Mouse (Mus musculus) liver, postnatal 0 days (tissue): ENCODE measurements at regions not wholly inside any gene's neighbourhood (a gene's known extent, or its start where the extent isn't known, plus 50 kb on each side); places are given as distances from the start of the nearest gene placed in this dataset.

Experiments
- ATAC-seq: fragments of 200-750 bp; cut with Nextera tagmentation; 2 replicates; pipeline ENCODE4 v1.8.0; 2017; ENCODE audit warnings: mild to moderate bottlenecking, moderate library complexity
- DNase-seq: peaks from one replicate; pipeline ENCODE4 v3.0.0-alpha.2; 2016
- H3K27ac ChIP-seq: fragments of 300-500 bp; sonication (generic); 2 replicates; pipeline ENCODE4 v1.5.1; 2014; ENCODE audit warnings: antibody characterized with exemption, moderate library complexity, mild to moderate bottlenecking, low read depth
- H3K27me3 ChIP-seq: fragments of 300-500 bp; sonication (generic); 2 replicates; pipeline ENCODE4 v1.6.1; 2014; ENCODE audit warnings: low read length, control low read depth, mixed read lengths; ENCODE audit not compliant: insufficient read depth
- H3K36me3 ChIP-seq: fragments of 300-500 bp; sonication (generic); replicated peaks from 2 replicates; pipeline ENCODE4 v1.6.1; 2014; ENCODE audit warnings: mild to moderate bottlenecking, control low read depth, low read length, moderate library complexity, mixed read lengths; ENCODE audit not compliant: insufficient read depth
- H3K4me1 ChIP-seq: fragments of 300-500 bp; sonication (generic); 2 replicates; pipeline ENCODE4 v1.6.1; 2014; ENCODE audit warnings: antibody characterized with exemption, mild to moderate bottlenecking, control low read depth; ENCODE audit not compliant: insufficient read depth
- H3K4me2 ChIP-seq: fragments of 300-500 bp; sonication (generic); 2 replicates; pipeline ENCODE4 v1.6.1; 2014; ENCODE audit warnings: low read depth, mild to moderate bottlenecking, low read length, moderate library complexity, mixed read lengths
- H3K4me3 ChIP-seq: fragments of 300-500 bp; sonication (generic); 2 replicates; pipeline ENCODE4 v1.5.1; 2014; ENCODE audit warnings: low read depth, low read length
- H3K9ac ChIP-seq: fragments of 300-500 bp; sonication (generic); replicated peaks from 2 replicates; pipeline ENCODE4 v1.6.1; 2014; ENCODE audit warnings: mild to moderate bottlenecking, moderate library complexity
- H3K9me3 ChIP-seq: fragments of 300-500 bp; sonication (generic); 2 replicates; pipeline ENCODE4 v1.6.1; 2016; ENCODE audit warnings: mild to moderate bottlenecking, control low read depth, low read length, mixed read lengths
- CTCF ChIP-seq: sonication (generic); IDR thresholded peaks from 2 replicates; pipeline ENCODE4 v1.5.1; 2016; ENCODE audit warnings: antibody characterized with exemption, low read depth
- EP300 ChIP-seq: IDR thresholded peaks from 2 replicates; pipeline ENCODE4 v1.6.1; 2016; ENCODE audit warnings: antibody characterized with exemption, low read depth, mild to moderate bottlenecking
- WGBS: fragments of 180-500 bp; shearing (Covaris S2); extraction: QIAGEN DNeasy Blood & Tissue Kit; methylation state at CpG from one replicate; pipeline ENCODE4 v1.1.7; 2014; ENCODE audit not compliant: insufficient replicate concordance; 5-methylcytosine and 5-hydroxymethylcytosine counted together

DNA sequence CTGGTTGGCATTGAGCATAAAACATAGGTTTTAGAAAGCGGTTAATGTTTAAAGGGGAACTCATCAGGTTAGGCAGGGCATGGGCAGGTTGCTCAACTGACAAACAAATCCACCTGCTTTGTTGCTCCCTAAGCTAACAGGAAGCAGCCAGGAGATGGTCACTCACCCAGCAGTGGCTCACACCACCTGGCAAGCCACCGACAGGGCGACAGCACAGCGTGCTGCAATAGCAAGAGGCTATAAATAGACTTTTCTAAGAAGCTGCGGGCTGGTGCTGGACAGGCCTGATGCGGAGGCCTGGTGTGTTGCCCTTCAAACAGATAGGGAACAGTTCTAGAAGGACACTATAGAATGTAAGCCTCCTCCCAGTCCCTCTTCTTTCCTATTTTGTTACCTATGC lies 559.3 kb upstream of the Gm19410 start:
- peaks cover 32% of the 10 kb centered on the region for H3K4me1 ChIP-seq
- peak overlapping the region; percentile 91 for H3K27ac ChIP-seq
- H3K4me3 ChIP-seq: peak overlapping the region; percentile 30
- WGBS: 15% methylated on average over 6 of the region's 6 CpGs
- DNase-seq (peak; percentile 72), ATAC-seq (peak; percentile 92)
- H3K9ac ChIP-seq: peak overlapping the region; percentile 30; the same call in 1 of the 2 replicates
- H3K36me3 ChIP-seq: no peaks in the 10 kb centered on the region
- peak overlapping the region; percentile 70 for H3K4me2 ChIP-seq
- no peaks in the 10 kb centered on the region for H3K9me3 ChIP-seq
- H3K27me3 ChIP-seq: no peaks in the 10 kb centered on the region
- TF ChIP-seq EP300 (peak; percentile 67; the same call in 1 of the 2 replicates), CTCF (no peak)

- Histone ChIP-seq H3K4me3 (no peak overlapping the region), H3K4me2 (no peak overlapping the region; the same call in 1 of the 2 replicates), H3K9me3 (no peaks in the 10 kb centered on the region), H3K36me3 (no peaks in the 10 kb centered on the region), H3K27me3 (no peaks in the 10 kb centered on the region), H3K27ac (peak overlapping the region; percentile 91), H3K4me1 (peaks cover 44% of the 10 kb centered on the region), H3K9ac (no peak overlapping the region)
- ATAC-seq (peak; percentile 18; the same call in 1 of the 2 replicates), DNase-seq (peak; percentile 37)
- TF ChIP-seq CTCF: no peak
- peak; percentile 54 for TF ChIP-seq EP300
- 36% methylated on average over 5 of the region's 5 CpGs for WGBS
Measured at GRCm38 (mm10) chr8:35208357-35208756, 557.2 kb upstream of the Gm19410 start.

- Histone ChIP-seq H3K4me1 (peaks cover 35% of the 10 kb centered on the region), H3K9me3 (no peaks in the 10 kb centered on the region), H3K27me3 (no peaks in the 10 kb centered on the region), H3K9ac (no peak overlapping the region), H3K36me3 (no peaks in the 10 kb centered on the region), H3K4me3 (no peak overlapping the region), H3K27ac (peak overlapping the region; percentile 74), H3K4me2 (no peak overlapping the region)
- ATAC-seq (peak; percentile 78), DNase-seq (peak; percentile 26)
- WGBS: 48% methylated on average over 10 of the region's 10 CpGs
- TF ChIP-seq EP300: peak; percentile 29; the same call in 1 of the 2 replicates
- TF ChIP-seq CTCF: no peak
Measured at GRCm38 (mm10) chr8:35211506-35212452, 553.8 kb upstream of the Gm19410 start.

- 65% methylated on average over 3 of the region's 3 CpGs for WGBS
- no peak overlapping the region for H3K9ac ChIP-seq
- H3K27ac ChIP-seq: peak overlapping the region; percentile 29; the same call in 1 of the 2 replicates
- ATAC-seq (no peak), DNase-seq (no peak)
- no peaks in the 10 kb centered on the region for H3K27me3 ChIP-seq
- no peaks in the 10 kb centered on the region for H3K36me3 ChIP-seq
- H3K4me3 ChIP-seq: no peak overlapping the region
- H3K4me2 ChIP-seq: no peak overlapping the region
- peaks cover 25% of the 10 kb centered on the region for H3K4me1 ChIP-seq
- H3K9me3 ChIP-seq: no peaks in the 10 kb centered on the region
- TF ChIP-seq EP300 (no peak), CTCF (no peak)
Measured at GRCm38 (mm10) chr8:35213515-35213914, 552.1 kb upstream of the Gm19410 start.

GRCm38 (mm10) chr8:35217604-35218003 lies 548.0 kb upstream of the Gm19410 start:
- ATAC-seq (no peak), DNase-seq (no peak)
- 89% methylated on average over 11 of the region's 11 CpGs for WGBS
- H3K27me3 ChIP-seq: no peaks in the 10 kb centered on the region
- no peak overlapping the region for H3K27ac ChIP-seq
- no peak overlapping the region for H3K4me2 ChIP-seq
- no peaks in the 10 kb centered on the region for H3K36me3 ChIP-seq
- TF ChIP-seq EP300 (no peak), CTCF (no peak)
- H3K9ac ChIP-seq: no peak overlapping the region
- peaks cover 16% of the 10 kb centered on the region for H3K4me1 ChIP-seq
- no peaks in the 10 kb centered on the region for H3K9me3 ChIP-seq
- no peak overlapping the region for H3K4me3 ChIP-seq

- H3K4me2 ChIP-seq: no peak overlapping the region
- H3K27ac ChIP-seq: no peak overlapping the region
- no peak overlapping the region for H3K9ac ChIP-seq
- no peaks in the 10 kb centered on the region for H3K9me3 ChIP-seq
- no peak overlapping the region for H3K4me3 ChIP-seq
- 56% methylated on average over 4 of the region's 4 CpGs for WGBS
- TF ChIP-seq CTCF: no peak
- no peaks in the 10 kb centered on the region for H3K27me3 ChIP-seq
- H3K4me1 ChIP-seq: peaks cover 9% of the 10 kb centered on the region
- no peaks in the 10 kb centered on the region for H3K36me3 ChIP-seq
- ATAC-seq: no peak
- DNase-seq: no peak
Measured at GRCm38 (mm10) chr8:35218327-35218726, 547.3 kb upstream of the Gm19410 start.
